Mouse (Mus musculus) small intestine, adult 2 months (tissue): ENCODE measurements at regions not wholly inside any gene's neighbourhood (a gene's known extent, or its start where the extent isn't known, plus 50 kb on each side); places are given as distances from the start of the nearest gene placed in this dataset.

ENCODE experiments used
- CTCF ChIP-seq: fragments of 200-500 bp; IDR thresholded peaks from 2 replicates; pipeline ENCODE4 v1.5.1; 2012; ENCODE audit warnings: low read depth, mild to moderate bottlenecking, control low read depth, inconsistent platforms, low read length, moderate library complexity, mixed read lengths; ENCODE audit not compliant: insufficient replicate concordance, insufficient read length; ENCODE audit errors: extremely low read depth
- POLR2A ChIP-seq: fragments of 200-500 bp; IDR thresholded peaks from 2 replicates; pipeline ENCODE4 v1.6.1; 2012; ENCODE audit warnings: low read depth, mild to moderate bottlenecking, control low read depth, inconsistent platforms, low read length, moderate library complexity

DNA sequence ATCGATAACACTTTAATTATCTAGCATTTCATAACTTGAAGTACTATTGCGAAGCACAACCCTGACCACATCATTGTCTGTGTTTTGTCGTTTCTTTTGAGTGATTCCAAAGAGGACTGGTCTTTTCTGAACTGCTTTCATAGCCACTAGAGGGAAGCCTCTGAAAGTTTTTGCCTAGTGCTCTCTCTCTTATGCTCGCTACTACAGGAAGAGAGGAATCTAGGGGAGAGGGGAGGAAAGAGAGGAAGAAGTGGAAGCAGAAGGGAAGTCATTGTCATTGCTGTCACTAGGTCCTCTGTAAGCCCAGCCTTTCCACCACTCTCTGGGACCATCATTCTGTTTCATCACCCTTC, 217.1 kb upstream of the Kif2a start:
- TF ChIP-seq POLR2A (no peak), CTCF (no peak)
